Mouse (Mus musculus): ENCODE measurements at regions not wholly inside any gene's neighbourhood (a gene's known extent, or its start where the extent isn't known, plus 50 kb on each side); places are given as distances from the start of the nearest gene placed in this dataset.

- in situ Hi-C loops (cut with MboI; ENCODE audit: unreplicated experiment in 2 of 2): no loop called here
These were observed 212.9 kb upstream of the Gk2 start for GRCm38 (mm10) chr5:97669726-97670125.

GRCm38 (mm10) chr5:97656167-97656924, 199.5 kb upstream of the Gk2 start:
- in situ Hi-C loops (cut with MboI; ENCODE audit: unreplicated experiment in 2 of 2): no loop called here

GRCm38 (mm10) chr5:97655266-97655665, 198.4 kb upstream of the Gk2 start:
- in situ Hi-C loops (cut with MboI; ENCODE audit: unreplicated experiment in 2 of 2): no loop called here

- in situ Hi-C loops (cut with MboI; ENCODE audit: unreplicated experiment in 2 of 2): no loop called here
These were observed 197.6 kb upstream of the Gk2 start for GRCm38 (mm10) chr5:97654414-97654813.

GRCm38 (mm10) chr5:97642251-97642650, 185.4 kb upstream of the Gk2 start:
- in situ Hi-C loops (cut with MboI; ENCODE audit: unreplicated experiment in 2 of 2): no loop called here

- in situ Hi-C loops (cut with MboI; ENCODE audit: unreplicated experiment in 2 of 2): no loop called here
These were observed 184.8 kb upstream of the Gk2 start for GRCm38 (mm10) chr5:97641646-97642045.

GRCm38 (mm10) chr5:97636357-97636756, 179.5 kb upstream of the Gk2 start:
- in situ Hi-C loops (cut with MboI; ENCODE audit: unreplicated experiment in 2 of 2): no loop called here

- in situ Hi-C loops (cut with MboI; ENCODE audit: unreplicated experiment in 2 of 2): no loop called here
These were observed 176.9 kb upstream of the Gk2 start for GRCm38 (mm10) chr5:97633766-97634165.

- in situ Hi-C loops (cut with MboI; ENCODE audit: unreplicated experiment in 2 of 2): no loop called here
These were observed 176.0 kb upstream of the Gk2 start for GRCm38 (mm10) chr5:97632791-97633190.

GRCm38 (mm10) chr5:97625200-97625599, 168.4 kb upstream of the Gk2 start:
- in situ Hi-C loops (cut with MboI; ENCODE audit: unreplicated experiment in 2 of 2): no loop called here

GRCm38 (mm10) chr5:97619890-97620289, 163.1 kb upstream of the Gk2 start:
- in situ Hi-C loops (cut with MboI; ENCODE audit: unreplicated experiment in 2 of 2): no loop called here

GRCm38 (mm10) chr5:97618411-97618810, 161.6 kb upstream of the Gk2 start:
- in situ Hi-C loops (cut with MboI; ENCODE audit: unreplicated experiment in 2 of 2): no loop called here

GRCm38 (mm10) chr5:97602176-97602575, 145.4 kb upstream of the Gk2 start:
- in situ Hi-C loops (cut with MboI; ENCODE audit: unreplicated experiment in 2 of 2): no loop called here

GRCm38 (mm10) chr5:97601384-97601783, 144.6 kb upstream of the Gk2 start:
- in situ Hi-C loops (cut with MboI; ENCODE audit: unreplicated experiment in 2 of 2): no loop called here

- in situ Hi-C loops (cut with MboI; ENCODE audit: unreplicated experiment in 2 of 2): loop anchor here (25.0 kb wide), 2 partner anchors 589 to 739 kb away; partner anchors contain the start of gene Cfap299 (in 1 of the 2)
These were observed 141.9 kb upstream of the Gk2 start for GRCm38 (mm10) chr5:97598741-97599140.

GRCm38 (mm10) chr5:97595916-97596315, 139.1 kb upstream of the Gk2 start:
- in situ Hi-C loops (cut with MboI; ENCODE audit: unreplicated experiment in 2 of 2): loop anchor here (25.0 kb wide), 2 partner anchors 591 to 741 kb away; partner anchors contain the start of gene Cfap299 (in 1 of the 2)

- in situ Hi-C loops (cut with MboI; ENCODE audit: unreplicated experiment in 2 of 2): loop anchor here (25.0 kb wide), 2 partner anchors 593 to 743 kb away; partner anchors contain the start of gene Cfap299 (in 1 of the 2)
These were observed 137.3 kb upstream of the Gk2 start for GRCm38 (mm10) chr5:97594081-97594480.

- in situ Hi-C loops (cut with MboI; ENCODE audit: unreplicated experiment in 2 of 2): loop anchor here (5.0 to 25.0 kb wide), 3 partner anchors 605 to 755 kb away; partner anchors contain the start of gene Cfap299 (in 1 of the 2)
These were observed 125.7 kb upstream of the Gk2 start for GRCm38 (mm10) chr5:97582509-97582908.

- in situ Hi-C loops (cut with MboI; ENCODE audit: unreplicated experiment in 2 of 2): loop anchor here (25.0 kb wide), 2 partner anchors 703 to 1297 kb away; partner anchors contain the start of gene Bmp3 (in 1 of the 2)
These were observed 108.7 kb upstream of the Gk2 start for GRCm38 (mm10) chr5:97565486-97565885.

GRCm38 (mm10) chr5:97563724-97564123, 106.9 kb upstream of the Gk2 start:
- in situ Hi-C loops (cut with MboI; ENCODE audit: unreplicated experiment in 2 of 2): loop anchor here (25.0 kb wide), 2 partner anchors 701 to 1299 kb away; partner anchors contain the start of gene Bmp3 (in 1 of the 2)

GRCm38 (mm10) chr5:97554274-97554673, 97.5 kb upstream of the Gk2 start:
- in situ Hi-C loops (cut with MboI; ENCODE audit: unreplicated experiment in 2 of 2): loop anchor here (5.0 to 25.0 kb wide), 4 partner anchors 422 to 1308 kb away; partner anchors contain the start of genes Bmp3 (in 1 of the 2) and Cfap299 (in 1 of the 2)

GRCm38 (mm10) chr5:97553122-97553521, 96.3 kb upstream of the Gk2 start:
- in situ Hi-C loops (cut with MboI; ENCODE audit: unreplicated experiment in 2 of 2): loop anchor here (5.0 to 25.0 kb wide), 4 partner anchors 421 to 1309 kb away; partner anchors contain the start of genes Bmp3 (in 1 of the 2) and Cfap299 (in 1 of the 2)
